Mouse (Mus musculus) liver, adult 2 months (tissue): Measurements from ENCODE around the gene Tmem131l. TPM values are rescaled to one million over a fixed set of nuclear protein-coding genes. Genes with fewer than 3 reads are reported as not detected.

ENCODE experiments used
- DNase-seq: peaks from one replicate; pipeline ENCODE4 v3.0.0-alpha.2; 2011; ENCODE audit warnings: low read depth, low spot score; ENCODE audit errors: extremely low read depth
- H3K27ac ChIP-seq: fragments of 200-500 bp; replicated peaks from 2 replicates; pipeline ENCODE4 v1.5.1; 2012; ENCODE audit warnings: low read depth, mild to moderate bottlenecking, control low read depth, inconsistent platforms, low read length; ENCODE audit not compliant: insufficient read depth
- H3K27me3 ChIP-seq: fragments of 200-500 bp; 2 replicates; pipeline ENCODE4 v1.6.1; 2012; ENCODE audit warnings: mild to moderate bottlenecking, moderate library complexity, low read length, inconsistent platforms; ENCODE audit not compliant: control insufficient read depth, insufficient read depth
- H3K36me3 ChIP-seq: fragments of 200-500 bp; 2 replicates; pipeline ENCODE4 v1.6.1; 2012; ENCODE audit warnings: low read length, inconsistent platforms; ENCODE audit not compliant: control insufficient read depth, insufficient read depth
- H3K4me1 ChIP-seq: fragments of 200-500 bp; 2 replicates; pipeline ENCODE4 v1.6.1; 2011; ENCODE audit warnings: low read length; ENCODE audit not compliant: control insufficient read depth, insufficient read depth
- H3K4me3 ChIP-seq: fragments of 200-500 bp; 2 replicates; pipeline ENCODE4 v1.5.1; 2011; ENCODE audit warnings: low read depth, mild to moderate bottlenecking, control low read depth, low read length, moderate library complexity; ENCODE audit not compliant: insufficient read depth
- H3K79me2 ChIP-seq: fragments of 200-500 bp; 2 replicates; pipeline ENCODE4 v1.6.1; 2012; ENCODE audit warnings: inconsistent platforms, mild to moderate bottlenecking, low read length, moderate library complexity; ENCODE audit not compliant: control insufficient read depth, insufficient read depth
- H3K9ac ChIP-seq: fragments of 200-500 bp; 2 replicates; pipeline ENCODE4 v1.6.1; 2012; ENCODE audit warnings: low read depth, mild to moderate bottlenecking, control low read depth, inconsistent platforms, low read length
- CTCF ChIP-seq: fragments of 200-500 bp; IDR thresholded peaks from 2 replicates; pipeline ENCODE4 v1.5.1; 2011; ENCODE audit warnings: low read depth, low read length, control low read depth
- POLR2A ChIP-seq: fragments of 200-500 bp; IDR thresholded peaks from 2 replicates; pipeline ENCODE4 v1.6.1; 2011; ENCODE audit warnings: low read length, control low read depth; ENCODE audit not compliant: insufficient read depth; ENCODE audit errors: extremely low read depth
- WGBS: fragments of 180-500 bp; shearing (Covaris S2); methylation state at CpG from one replicate; pipeline ENCODE4 v1.1.7; 2018; 5-methylcytosine and 5-hydroxymethylcytosine counted together
- polyA plus RNA-seq: library from polyadenylated mRNA; depleted of rRNA; stranded (reverse); fragments of >200 nt; gene quantifications from 2 replicates; pipeline ENCODE4 v1.2.3, GENCODE M21; 2012
- total RNA-seq: library from RNA; depleted of rRNA; stranded (reverse); fragments of >200 nt; gene quantifications from 2 replicates; pipeline ENCODE4 v1.2.3, GENCODE M21; 2014

The Tmem131l gene
- total and polyA plus RNA-seq, 2 experiments = 15.3 to 21.1 TPM

- TF ChIP-seq POLR2A = no peak
- peak; percentile 96 for DNase-seq
- H3K4me1 ChIP-seq = peaks cover 29% of the 10 kb centered on the region
- WGBS = 21% methylated on average over 3 of the region's 3 CpGs
- no peaks in the 10 kb centered on the region for H3K27me3 ChIP-seq
- H3K27ac ChIP-seq = peak overlapping the region; percentile 64
- H3K9ac ChIP-seq = no peak overlapping the region
- H3K36me3 ChIP-seq = peaks cover 10% of the 10 kb centered on the region; the same call in 1 of the 2 replicates
- no peak overlapping the region for H3K4me3 ChIP-seq
- peaks cover 45% of the 10 kb centered on the region for H3K79me2 ChIP-seq
These were observed 8.8 kb downstream of the Tmem131l start for GRCm38 (mm10) chr3:84031216-84031615.

DNA sequence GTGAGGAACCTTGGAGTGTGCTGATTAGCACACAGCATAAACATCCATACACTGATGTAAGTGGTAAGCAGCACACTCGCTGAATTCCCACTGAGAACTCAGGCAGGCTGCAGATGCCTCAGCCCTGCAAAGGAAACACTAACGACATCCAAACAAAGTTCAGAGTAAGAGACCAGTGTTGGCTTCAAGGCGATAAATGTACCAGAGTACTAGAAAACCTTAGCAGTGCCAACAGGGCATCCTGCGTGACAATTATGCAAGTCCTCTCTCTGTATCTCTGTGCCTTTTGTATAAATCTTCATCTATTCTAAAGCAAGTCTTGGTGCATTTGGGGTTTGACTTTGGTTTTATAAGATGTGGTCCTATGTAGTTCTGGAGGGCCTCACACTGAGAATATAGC, 11.0 kb downstream of the Tmem131l start:
- H3K36me3 ChIP-seq = peaks cover 10% of the 10 kb centered on the region; the same call in 1 of the 2 replicates
- WGBS = 42% methylated on average over 4 of the region's 4 CpGs
- no peak overlapping the region for H3K4me3 ChIP-seq
- peaks cover 21% of the 10 kb centered on the region for H3K4me1 ChIP-seq
- no peak overlapping the region for H3K9ac ChIP-seq
- H3K79me2 ChIP-seq = peaks cover 41% of the 10 kb centered on the region
- DNase-seq = peak; percentile 58
- TF ChIP-seq CTCF (no peak), POLR2A (no peak)
- no peak overlapping the region for H3K27ac ChIP-seq
- H3K27me3 ChIP-seq = no peaks in the 10 kb centered on the region

- H3K36me3 ChIP-seq = peaks cover 10% of the 10 kb centered on the region; the same call in 1 of the 2 replicates
- no peak overlapping the region for H3K9ac ChIP-seq
- no peak overlapping the region for H3K27ac ChIP-seq
- no peak overlapping the region for H3K4me3 ChIP-seq
- H3K27me3 ChIP-seq = no peaks in the 10 kb centered on the region
- H3K4me1 ChIP-seq = peaks cover 9% of the 10 kb centered on the region
- no peak for DNase-seq
- peaks cover 34% of the 10 kb centered on the region for H3K79me2 ChIP-seq
- TF ChIP-seq POLR2A = no peak
- TF ChIP-seq CTCF = no peak
- 83% methylated on average over 8 of the region's 8 CpGs for WGBS
These were observed 12.2 kb downstream of the Tmem131l start for GRCm38 (mm10) chr3:84027691-84028159.

DNA sequence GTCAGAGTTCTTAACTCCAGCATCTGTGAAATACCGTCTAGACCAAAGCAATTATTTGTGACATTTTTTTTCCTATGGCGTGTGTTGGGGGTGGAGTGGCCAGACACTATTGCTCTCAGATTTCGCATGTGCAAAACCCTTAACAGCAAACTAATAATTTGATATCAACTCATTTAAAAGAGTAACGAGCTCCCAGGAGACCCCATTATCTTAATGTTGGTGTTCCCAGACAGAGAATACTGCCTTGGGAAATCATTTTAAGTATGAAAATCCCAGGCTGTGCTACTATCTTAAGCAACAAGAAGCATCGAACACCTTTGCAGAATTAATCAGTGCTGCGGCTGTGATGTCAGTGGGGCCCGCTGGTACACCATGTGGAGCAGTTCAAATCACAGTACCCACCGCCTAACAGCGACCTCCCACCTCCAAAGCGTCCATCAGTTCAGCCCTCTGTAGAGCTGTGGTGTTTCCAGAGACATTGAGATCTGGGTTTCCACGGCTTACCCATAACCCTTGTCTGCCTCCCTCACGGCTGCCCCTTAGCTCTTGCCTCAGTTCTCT, 15.4 kb downstream of the Tmem131l start:
- peaks cover 3% of the 10 kb centered on the region; the same call in 1 of the 2 replicates for H3K36me3 ChIP-seq
- no peak overlapping the region for H3K27ac ChIP-seq
- no peaks in the 10 kb centered on the region for H3K4me1 ChIP-seq
- no peak for TF ChIP-seq CTCF
- no peak for TF ChIP-seq POLR2A
- no peaks in the 10 kb centered on the region for H3K27me3 ChIP-seq
- DNase-seq = no peak
- peaks cover 23% of the 10 kb centered on the region; the same call in 1 of the 2 replicates for H3K79me2 ChIP-seq
- H3K9ac ChIP-seq = no peak overlapping the region
- WGBS = 95% methylated on average over 12 of the region's 12 CpGs
- no peak overlapping the region for H3K4me3 ChIP-seq

DNA sequence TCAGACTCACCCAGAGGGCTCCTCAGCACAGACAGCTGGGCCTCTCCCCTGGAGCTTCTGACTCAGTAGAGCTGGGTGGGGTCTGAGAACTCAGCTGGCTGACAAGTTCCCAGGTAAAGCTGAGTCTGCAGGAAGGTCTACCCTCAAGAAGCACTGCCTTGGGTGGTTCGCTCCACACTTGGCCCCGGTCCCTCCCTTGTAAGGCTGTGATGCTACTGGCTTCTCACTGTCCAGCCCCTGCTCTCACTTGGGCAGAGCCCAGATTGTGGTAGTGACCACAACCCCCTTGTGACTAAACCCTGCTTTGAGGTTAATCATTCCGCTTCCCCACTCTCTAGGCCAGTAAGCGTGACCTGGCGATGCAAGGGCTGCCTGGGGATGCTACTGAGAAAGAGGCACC, 17.3 kb downstream of the Tmem131l start:
- Histone ChIP-seq H3K4me1 (no peaks in the 10 kb centered on the region), H3K79me2 (peaks cover 19% of the 10 kb centered on the region; the same call in 1 of the 2 replicates), H3K4me3 (no peak overlapping the region), H3K27ac (no peak overlapping the region), H3K27me3 (no peaks in the 10 kb centered on the region), H3K36me3 (no peaks in the 10 kb centered on the region), H3K9ac (no peak overlapping the region)
- TF ChIP-seq POLR2A (no peak), CTCF (no peak)
- DNase-seq = no peak
- WGBS = 95% methylated on average over 5 of the region's 5 CpGs

GRCm38 (mm10) chr3:84022201-84022584, 17.8 kb downstream of the Tmem131l start:
- Histone ChIP-seq H3K27ac (no peak overlapping the region), H3K4me1 (no peaks in the 10 kb centered on the region), H3K4me3 (no peak overlapping the region), H3K79me2 (peaks cover 19% of the 10 kb centered on the region; the same call in 1 of the 2 replicates), H3K27me3 (no peaks in the 10 kb centered on the region), H3K9ac (no peak overlapping the region), H3K36me3 (no peaks in the 10 kb centered on the region)
- TF ChIP-seq CTCF = no peak
- TF ChIP-seq POLR2A = no peak
- 83% methylated on average over 6 of the region's 6 CpGs for WGBS
- no peak for DNase-seq
